In genomic region chrX:13070573-13071240, GRCm38 (mm10) we compare ENCODE assay signal across 8 mouse cellular contexts. TPM values are rescaled to one million over a fixed set of nuclear protein-coding genes. Genes with fewer than 3 reads are reported as not detected.
DNase-seq lines count a peak whose midpoint lies in the region; ATAC-seq lines count a peak whose summit lies in the region.

No protein-coding gene starts in this region.

- peaks cover 13% of the 10 kb centered on the region; the same call in 1 of the 2 replicates for H3K9me3 ChIP-seq in hindbrain, embryonic 10.5 days

- H3K27me3 ChIP-seq in hindbrain, embryonic 10.5 days (ENCODE audit: insufficient read depth, poor library complexity, severe bottlenecking), result peaks cover 24% of the 10 kb centered on the region

- H3K27ac ChIP-seq in hindbrain, embryonic 10.5 days, result peak overlapping the region; percentile 94

- no peaks in the 10 kb centered on the region for H3K4me1 ChIP-seq in hindbrain, embryonic 10.5 days (replicated peaks)

- H3K4me3 ChIP-seq in hindbrain, embryonic 10.5 days, result peak overlapping the region; percentile 72

- ATAC-seq in frontal cortex, adult (ENCODE audit: low TSS enrichment), result peak; percentile 67

- peak; percentile 82 for DNase-seq in MEL-GATA-1-ER (ENCODE audit: extremely low read depth, low read depth)
- peak; percentile 96 for DNase-seq in cerebellum, adult 9-10 months
- DNase-seq in hindbrain, embryonic 10.5 days (ENCODE audit: low spot score), result peak; percentile 93
- peak; percentile 88 to 96 for DNase-seq in layer of hippocampus, postnatal 14 days (ENCODE audit: low spot score in 2 of 2)
- DNase-seq in lung, postnatal 10 days, result peak; percentile 95
- peak; percentile 87 for DNase-seq in ovary, postnatal 36 days (ENCODE audit: low spot score)
- DNase-seq in thymus, postnatal 36 days, result peak; percentile 80 to 89

- no peaks in the 10 kb centered on the region for H3K36me3 ChIP-seq in hindbrain, embryonic 10.5 days

- 17% methylated on average over 35 of the region's 35 CpGs for WGBS in hindbrain, embryonic 10.5 days

RNA-seq across cellular contexts. Expression of gene Usp9x, which starts 0.6 kb away (rescaled TPM):
- polyA plus RNA-seq in hindbrain, embryonic 10.5 days (2016; fragmentation: Nextera tagmentation; extraction: Ambion mirVana), result 32.4 and 36.5 TPM in 2 replicates
- 100 to 1,000 TPM; 255 to 256 TPM for total RNA-seq in layer of hippocampus, postnatal 14 days (2021)

Comparison
In these comparisons a context has a peak if more than half of its experiments do, and no peak if none do; other contexts are left out.
1. Peak in every context shown above with its lines: DNase-seq, ATAC-seq, H3K4me3 ChIP-seq and H3K27ac ChIP-seq.